Comparison of ENCODE assay signal across 9 mouse cellular contexts in the genomic region with DNA sequence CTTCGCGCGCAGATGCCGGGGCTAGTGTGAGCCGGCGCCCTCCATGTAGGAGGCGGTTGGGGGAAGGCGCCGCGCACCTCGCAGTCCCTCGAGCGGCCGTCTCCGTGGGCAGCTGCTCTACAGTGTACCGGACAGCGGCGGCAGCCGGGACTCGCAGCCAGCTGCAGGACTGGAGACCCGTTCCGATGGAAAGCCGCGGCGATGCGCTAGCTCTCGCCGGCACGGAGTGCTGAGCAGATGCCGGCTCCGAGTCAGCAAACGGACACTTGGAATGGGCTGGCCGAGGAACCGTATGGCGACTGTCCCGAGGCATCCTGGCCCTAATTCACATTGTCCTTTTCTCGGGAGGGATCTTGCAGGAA. TPM values are rescaled to one million over a fixed set of nuclear protein-coding genes. Genes with fewer than 3 reads are reported as not detected.
DNase-seq lines count a peak whose midpoint lies in the region; ATAC-seq lines count a peak whose summit lies in the region.
"Had no signal": no experiment of that assay in that cellular context is flagged by ENCODE, and none has a peak within 500 bp of the region (broad histone marks: within the 10 kb centered on the region; RNA-seq: fewer than 3 reads in every experiment).

No protein-coding gene starts in this region.

- 0 out of 2 replicates have a peak overlapping the region, but pooled peaks have one; percentile 28 for H3K9ac ChIP-seq in heart, embryonic 13.5 days
- peak overlapping the region; percentile 18; the same call in 1 of the 2 replicates for H3K9ac ChIP-seq in hindbrain, embryonic 12.5 days
- no peak overlapping the region for H3K9ac ChIP-seq in midbrain, embryonic 11.5 days (ENCODE audit: low read length)

- peak overlapping the region; percentile 75 for H3K4me2 ChIP-seq in heart, embryonic 13.5 days
- H3K4me2 ChIP-seq in hindbrain, embryonic 12.5 days (replicated peaks) = peak overlapping the region; percentile 47
- peak overlapping the region; percentile 5 for H3K4me2 ChIP-seq in midbrain, embryonic 11.5 days

- H3K27ac ChIP-seq in heart, embryonic 13.5 days (replicated peaks) = no peak overlapping the region
- H3K27ac ChIP-seq in hindbrain, embryonic 12.5 days = no peak overlapping the region
- H3K27ac ChIP-seq in midbrain, embryonic 11.5 days (ENCODE audit: low read depth, low read length) = no peak overlapping the region

- WGBS in heart, embryonic 13.5 days = 2% methylated on average over 37 of the region's 37 CpGs
- WGBS in hindbrain, embryonic 12.5 days = under 1% methylated on average over 37 of the region's 37 CpGs
- 1% methylated on average over 36 of the region's 37 CpGs for WGBS in midbrain, embryonic 11.5 days

- DNase-seq in heart, adult 8-10 months (ENCODE audit: low spot score) = no peak
- peak; percentile 30 for DNase-seq in R1 (ENCODE audit: low read depth, low spot score)
- DNase-seq in midbrain, embryonic 11.5 days (ENCODE audit: low spot score, missing footprints) = peak; percentile 93
- DNase-seq in thymus, postnatal 0 days (ENCODE audit: low spot score) = no peak
- DNase-seq in layer of hippocampus, postnatal 10 days (ENCODE audit: low spot score in 2 of 2) = no peak

- no peaks in the 10 kb centered on the region for H3K36me3 ChIP-seq in heart, embryonic 13.5 days
- H3K36me3 ChIP-seq in hindbrain, embryonic 12.5 days = no peaks in the 10 kb centered on the region
- H3K36me3 ChIP-seq in midbrain, embryonic 11.5 days (ENCODE audit: control insufficient read depth, insufficient read depth, low read length) = no peaks in the 10 kb centered on the region

- peak overlapping the region; percentile 53 for H3K4me3 ChIP-seq in heart, embryonic 13.5 days
- peak overlapping the region; percentile 29 for H3K4me3 ChIP-seq in hindbrain, embryonic 12.5 days
- peak overlapping the region; percentile 14; the same call in 1 of the 2 replicates for H3K4me3 ChIP-seq in midbrain, embryonic 11.5 days (ENCODE audit: low read depth, low read length)

- ATAC-seq in heart, embryonic 13.5 days (ENCODE audit: extremely low read depth, insufficient number of reproducible peaks, low FRiP score, low TSS enrichment) = no peak
- ATAC-seq in hindbrain, embryonic 12.5 days (ENCODE audit: low FRiP score) = no peak
- ATAC-seq in midbrain, embryonic 11.5 days (ENCODE audit: low FRiP score) = no peak
- no peak for ATAC-seq in megakaryocyte-erythroid progenitor cell, adult 5-6 weeks (replicated peaks; ENCODE audit: low FRiP score, low TSS enrichment, poor library complexity, severe bottlenecking)

- H3K9me3 ChIP-seq in heart, embryonic 13.5 days = no peaks in the 10 kb centered on the region
- no peaks in the 10 kb centered on the region for H3K9me3 ChIP-seq in hindbrain, embryonic 12.5 days (replicated peaks)
- H3K9me3 ChIP-seq in midbrain, embryonic 11.5 days (ENCODE audit: control insufficient read depth, low read length) = no peaks in the 10 kb centered on the region

- peaks cover 31% of the 10 kb centered on the region for H3K4me1 ChIP-seq in heart, embryonic 13.5 days
- peaks cover 32% of the 10 kb centered on the region for H3K4me1 ChIP-seq in hindbrain, embryonic 12.5 days
- peaks cover 12% of the 10 kb centered on the region for H3K4me1 ChIP-seq in midbrain, embryonic 11.5 days (ENCODE audit: control insufficient read depth, insufficient read depth, low read length)

- H3K27me3 ChIP-seq in heart, embryonic 13.5 days (replicated peaks) = peaks cover 98% of the 10 kb centered on the region
- peaks cover 98% of the 10 kb centered on the region for H3K27me3 ChIP-seq in hindbrain, embryonic 12.5 days
- peaks cover 97% of the 10 kb centered on the region for H3K27me3 ChIP-seq in midbrain, embryonic 11.5 days (ENCODE audit: control insufficient read depth, insufficient read depth, low read length)

RNA-seq across cellular contexts. Expression of gene Hmx1, which starts 3.4 kb away (rescaled TPM):
- polyA plus RNA-seq in heart, embryonic 13.5 days (2015; fragmentation: Nextera tagmentation; extraction: Ambion mirVana) = 0.13 TPM in 1 of 2 replicates, not detected in the other
- total RNA-seq in heart, adult 8-10 months (2022) = not detected
- polyA plus RNA-seq in hindbrain, embryonic 12.5 days (2016; fragmentation: Nextera tagmentation; extraction: Ambion mirVana) = 15.5 and 17.3 TPM in 2 replicates
- 0.10 TPM in 1 of 2 replicates, not detected in the other for polyA plus RNA-seq in midbrain, embryonic 11.5 days (2014; fragmentation: Nextera tagmentation; extraction: Ambion mirVana)
- polyA plus RNA-seq in thymus, postnatal 0 days (2015; fragmentation: Nextera tagmentation; extraction: Ambion mirVana) = 0.14 TPM in 1 of 2 replicates, not detected in the other
- not detected in 2 replicates for total RNA-seq in megakaryocyte-erythroid progenitor cell, adult 5-6 weeks (2014; fragmentation: Nextera tagmentation)
- not detected in 2 replicates for total RNA-seq in megakaryocyte-erythroid progenitor cell, adult 5-6 weeks (2017)
- not detected for total RNA-seq in layer of hippocampus, postnatal 10 days (2021)
- total RNA-seq: left cerebral cortex, adult 18-20 months had no signal

Comparison
In these comparisons a context has a peak if more than half of its experiments do, and no peak if none do; other contexts are left out.
1. H3K4me2 ChIP-seq: peak in every context shown above with its lines; median percentile 75 in heart, embryonic 13.5 days; 47 in hindbrain, embryonic 12.5 days; 5 in midbrain, embryonic 11.5 days.
2. DNase-seq: peak in R1 (single experiment) and midbrain, embryonic 11.5 days (single experiment); none in heart, adult 8-10 months (single experiment), thymus, postnatal 0 days (single experiment) and layer of hippocampus, postnatal 10 days (0 of 2).
3. RNA of gene Hmx1, which starts 3.4 kb away (polyA plus RNA-seq): 15.5 to 17.3 TPM in hindbrain, embryonic 12.5 days; 0.14 TPM in thymus, postnatal 0 days, 0.13 TPM in heart, embryonic 13.5 days and 0.10 TPM in midbrain, embryonic 11.5 days; every median in the first group is over 10 times any median in the second.
4. Peak in every context shown above with its lines, with median percentiles within 50 percentile points of each other: H3K4me3 ChIP-seq.